Mouse (Mus musculus) heart, embryonic 16.5 days (tissue): ENCODE results near the gene Plbd1. TPM values are rescaled to one million over a fixed set of nuclear protein-coding genes. Genes with fewer than 3 reads are reported as not detected.
A peak's percentile ranks its signal among the peaks of the same experiment; 100 is the strongest.

Source experiments
- ATAC-seq: fragments of 200-750 bp; cut with Nextera tagmentation; replicated peaks from 2 replicates; pipeline ENCODE4 v1.8.0; 2017; ENCODE audit warnings: moderate number of reproducible peaks; ENCODE audit not compliant: insufficient read depth, low FRiP score; ENCODE audit errors: extremely low read depth
- H3K27ac ChIP-seq: fragments of 300-500 bp; sonication (generic); 2 replicates; pipeline ENCODE4 v1.5.1; 2014; ENCODE audit warnings: mild to moderate bottlenecking, low read length, control low read depth, moderate library complexity
- H3K27me3 ChIP-seq: fragments of 300-500 bp; sonication (generic); 2 replicates; pipeline ENCODE4 v1.6.1; 2014; ENCODE audit warnings: low read length, mixed read lengths; ENCODE audit not compliant: control insufficient read depth, insufficient read depth
- H3K36me3 ChIP-seq: fragments of 300-500 bp; sonication (generic); 2 replicates; pipeline ENCODE4 v1.6.1; 2014; ENCODE audit not compliant: control insufficient read depth, insufficient read depth
- H3K4me1 ChIP-seq: fragments of 300-500 bp; sonication (generic); 2 replicates; pipeline ENCODE4 v1.6.1; 2014; ENCODE audit warnings: low read length, mixed read lengths; ENCODE audit not compliant: control insufficient read depth, insufficient read depth
- H3K4me2 ChIP-seq: fragments of 300-500 bp; sonication (generic); 2 replicates; pipeline ENCODE4 v1.6.1; 2014; ENCODE audit warnings: low read depth, mild to moderate bottlenecking, control low read depth, low read length
- H3K4me3 ChIP-seq: fragments of 300-500 bp; sonication (generic); 2 replicates; pipeline ENCODE4 v1.5.1; 2014; ENCODE audit warnings: mild to moderate bottlenecking, control low read depth, low read length
- H3K9ac ChIP-seq: fragments of 300-500 bp; sonication (generic); 2 replicates; pipeline ENCODE4 v1.6.1; 2014; ENCODE audit warnings: low read length, control low read depth
- H3K9me3 ChIP-seq: fragments of 300-500 bp; sonication (generic); replicated peaks from 2 replicates; pipeline ENCODE4 v1.6.1; 2016; ENCODE audit warnings: low read length; ENCODE audit not compliant: control insufficient read depth
- WGBS: fragments of 180-500 bp; shearing (Covaris S2); extraction: QIAGEN DNeasy Blood & Tissue Kit; methylation state at CpG from one replicate; pipeline ENCODE4 v1.1.7; 2014; 5-methylcytosine and 5-hydroxymethylcytosine counted together
- polyA plus RNA-seq: library from polyadenylated mRNA; unstranded; fragments of >200 nt; fragmentation: Nextera tagmentation; extraction: Ambion mirVana; gene quantifications from 2 replicates; pipeline ENCODE4 v1.2.1, GENCODE M21; 2015

The Plbd1 gene
- polyA plus RNA-seq, 1 experiment from 2014 or later = 7.1 TPM

DNA sequence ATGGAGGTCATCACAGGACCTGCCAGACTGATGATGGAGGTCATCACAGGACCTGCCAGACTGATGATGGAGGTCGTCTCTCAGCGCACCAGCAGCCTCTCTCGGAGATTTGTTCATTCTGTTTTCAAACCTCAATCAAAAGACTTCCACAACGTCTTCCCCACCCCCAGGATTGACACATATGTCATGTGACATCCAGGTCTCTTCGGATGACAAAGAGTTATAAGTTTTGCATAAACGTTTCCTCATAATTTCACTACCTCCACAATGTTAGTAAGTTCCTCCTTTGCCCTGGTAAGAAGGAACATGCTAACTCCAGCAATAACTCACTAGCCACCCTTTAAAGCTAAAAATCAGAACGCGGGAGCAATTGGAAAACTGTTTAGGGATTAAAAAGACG, 2.5 kb downstream of the Plbd1 start:
- no peaks in the 10 kb centered on the region for H3K9me3 ChIP-seq
- no peak overlapping the region for H3K27ac ChIP-seq
- peaks cover 14% of the 10 kb centered on the region for H3K27me3 ChIP-seq
- no peaks in the 10 kb centered on the region; the same call in 1 of the 2 replicates for H3K4me1 ChIP-seq
- no peaks in the 10 kb centered on the region for H3K36me3 ChIP-seq
- H3K4me3 ChIP-seq = no peak overlapping the region
- ATAC-seq = no peak
- 87% methylated on average over 9 of the region's 9 CpGs for WGBS
- H3K4me2 ChIP-seq = no peak overlapping the region
- no peak overlapping the region for H3K9ac ChIP-seq

DNA sequence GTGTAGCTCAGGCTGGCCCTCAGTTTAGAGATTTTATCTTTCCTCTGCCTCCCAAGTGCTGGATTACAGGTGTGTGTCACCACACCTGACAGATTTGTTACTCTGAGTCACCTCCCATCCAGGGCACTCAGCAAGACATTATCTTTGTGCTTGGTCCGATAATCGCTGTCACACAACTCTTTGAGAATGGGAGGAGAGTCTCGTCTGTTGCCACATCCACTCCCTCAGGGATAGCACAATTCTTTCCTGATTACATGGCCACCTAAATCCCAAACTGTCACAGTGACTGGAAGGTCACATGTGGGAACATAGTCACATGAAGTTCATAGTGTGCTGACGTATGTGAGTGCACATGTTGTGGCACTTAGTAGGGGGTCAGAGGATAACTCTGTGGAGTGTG, 3.4 kb downstream of the Plbd1 start:
- WGBS = 66% methylated on average over 4 of the region's 4 CpGs
- Histone ChIP-seq H3K9me3 (no peaks in the 10 kb centered on the region), H3K9ac (no peak overlapping the region), H3K27me3 (peaks cover 14% of the 10 kb centered on the region), H3K4me3 (no peak overlapping the region), H3K4me2 (no peak overlapping the region), H3K4me1 (no peaks in the 10 kb centered on the region; the same call in 1 of the 2 replicates), H3K27ac (no peak overlapping the region), H3K36me3 (no peaks in the 10 kb centered on the region)
- ATAC-seq = no peak

DNA sequence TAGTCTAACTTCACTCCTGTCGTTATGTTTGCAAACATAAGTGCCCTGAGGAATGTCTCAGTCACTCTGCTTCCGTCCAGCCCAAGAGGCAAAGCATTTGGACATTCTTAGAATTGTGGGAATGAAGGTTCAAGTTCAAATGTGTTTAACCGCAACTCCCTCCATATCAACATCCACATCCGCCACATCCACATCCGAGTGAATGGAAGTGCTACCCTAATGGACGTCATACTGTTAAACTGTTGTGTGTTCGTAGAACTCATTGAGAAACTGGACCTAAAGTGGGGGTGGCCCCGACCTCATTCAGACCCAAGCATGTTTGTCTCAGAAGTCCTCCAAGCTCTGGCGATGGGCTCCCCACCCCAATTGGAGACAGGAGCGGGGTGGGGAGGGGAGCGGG, 5.9 kb downstream of the Plbd1 start:
- 59% methylated on average over 11 of the region's 11 CpGs for WGBS
- peaks cover 5% of the 10 kb centered on the region for H3K4me1 ChIP-seq
- H3K9ac ChIP-seq = no peak overlapping the region
- no peak for ATAC-seq
- peak overlapping the region; percentile 31; the same call in 1 of the 2 replicates for H3K4me2 ChIP-seq
- no peak overlapping the region for H3K27ac ChIP-seq
- no peaks in the 10 kb centered on the region for H3K36me3 ChIP-seq
- 0 out of 2 replicates have a peak overlapping the region, but pooled peaks have one; percentile 0 for H3K4me3 ChIP-seq
- no peaks in the 10 kb centered on the region for H3K9me3 ChIP-seq
- no peaks in the 10 kb centered on the region for H3K27me3 ChIP-seq

DNA sequence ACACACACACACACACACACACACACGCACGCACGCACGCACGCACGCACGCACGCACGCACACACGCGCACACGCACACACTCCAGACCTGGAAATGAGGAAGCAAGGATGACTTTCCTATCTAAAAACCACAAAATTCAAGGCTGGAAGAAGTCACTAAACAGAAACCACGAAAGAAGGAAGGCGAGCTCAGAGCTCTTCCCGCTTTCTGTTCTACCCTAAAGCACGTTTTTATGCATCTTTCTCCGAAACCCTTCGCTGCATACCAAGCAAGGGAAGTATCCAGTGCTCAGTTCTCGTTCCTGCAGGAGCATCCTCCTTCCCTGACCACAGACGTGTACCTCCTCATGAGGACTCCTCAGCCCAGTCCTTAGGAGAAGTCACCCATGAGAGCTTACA, 7.3 kb downstream of the Plbd1 start:
- H3K4me3 ChIP-seq = no peak overlapping the region
- WGBS = 84% methylated on average over 20 of the region's 20 CpGs
- H3K9me3 ChIP-seq = no peaks in the 10 kb centered on the region
- no peak overlapping the region for H3K27ac ChIP-seq
- ATAC-seq = no peak
- no peaks in the 10 kb centered on the region for H3K36me3 ChIP-seq
- H3K9ac ChIP-seq = no peak overlapping the region
- peaks cover 5% of the 10 kb centered on the region for H3K4me1 ChIP-seq
- no peaks in the 10 kb centered on the region for H3K27me3 ChIP-seq
- no peak overlapping the region for H3K4me2 ChIP-seq

DNA sequence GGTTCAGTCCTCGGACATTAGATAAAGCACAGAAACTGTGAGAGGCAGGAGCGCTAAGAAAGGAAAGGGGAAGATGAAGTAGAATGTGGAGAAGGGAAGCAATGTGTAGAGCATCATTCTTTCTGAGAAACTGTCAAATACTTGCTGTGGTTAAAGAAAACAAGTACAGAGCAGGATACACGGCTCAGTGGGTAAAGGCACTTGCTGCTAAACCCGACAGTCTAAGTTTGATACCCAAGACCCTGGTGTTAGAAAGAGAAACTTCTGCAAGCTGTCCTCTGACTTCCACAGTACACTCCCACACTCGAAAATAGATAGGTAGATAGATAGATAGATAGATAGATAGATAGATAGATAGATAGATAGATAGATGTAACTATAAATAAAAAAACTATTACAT, 8.4 kb downstream of the Plbd1 start:
- 43% methylated on average over 5 of the region's 5 CpGs for WGBS
- Histone ChIP-seq H3K9me3 (no peaks in the 10 kb centered on the region), H3K9ac (no peak overlapping the region), H3K27me3 (no peaks in the 10 kb centered on the region), H3K4me3 (no peak overlapping the region), H3K27ac (no peak overlapping the region), H3K4me2 (no peak overlapping the region), H3K4me1 (peaks cover 5% of the 10 kb centered on the region), H3K36me3 (no peaks in the 10 kb centered on the region)
- ATAC-seq = no peak

DNA sequence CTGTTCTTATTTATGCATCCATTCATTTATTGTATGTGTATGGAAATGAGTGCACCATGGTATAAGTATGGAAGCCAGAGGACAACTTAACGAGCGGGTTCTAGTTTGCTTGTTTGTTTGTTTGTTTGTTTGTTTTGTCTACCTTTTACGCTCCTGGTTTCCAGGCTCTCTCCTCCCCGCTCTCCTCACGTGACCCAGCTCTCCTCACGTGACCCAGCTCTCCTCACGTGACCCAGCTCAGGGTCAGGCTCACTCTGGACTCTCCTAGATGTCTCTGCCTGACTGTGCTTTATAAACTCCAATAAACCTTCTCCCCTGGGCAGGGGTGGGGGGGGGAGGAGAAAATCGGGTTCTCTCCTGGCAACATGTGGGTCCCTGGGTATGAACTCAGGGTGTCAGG, 11.1 kb downstream of the Plbd1 start:
- no peaks in the 10 kb centered on the region for H3K27me3 ChIP-seq
- no peak overlapping the region for H3K27ac ChIP-seq
- H3K4me1 ChIP-seq = peaks cover 5% of the 10 kb centered on the region
- H3K9me3 ChIP-seq = no peaks in the 10 kb centered on the region
- H3K4me2 ChIP-seq = no peak overlapping the region
- H3K4me3 ChIP-seq = no peak overlapping the region
- no peaks in the 10 kb centered on the region for H3K36me3 ChIP-seq
- no peak for ATAC-seq
- no peak overlapping the region for H3K9ac ChIP-seq
- WGBS = 89% methylated on average over 8 of the region's 8 CpGs

DNA sequence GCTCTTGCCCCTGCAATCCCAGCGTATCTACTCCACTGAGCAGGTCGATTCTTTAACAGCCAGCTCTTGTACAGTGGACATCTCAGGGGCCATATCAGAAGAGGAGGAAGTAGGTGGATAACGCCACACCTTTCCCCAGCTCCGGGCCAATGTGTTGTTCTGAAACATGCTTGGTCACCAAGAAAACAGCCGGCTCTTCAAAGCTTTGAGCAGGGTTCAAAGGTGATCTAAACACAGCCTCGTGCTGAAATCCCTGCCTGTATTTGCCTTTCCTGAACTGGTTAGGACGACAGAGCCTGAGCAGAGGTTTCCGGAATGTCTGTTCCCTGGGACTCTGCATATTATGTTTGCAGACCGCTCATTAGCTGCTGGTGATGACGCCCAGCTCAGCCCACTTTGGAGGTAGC, 14.3 kb downstream of the Plbd1 start:
- H3K27me3 ChIP-seq = no peaks in the 10 kb centered on the region
- no peak overlapping the region for H3K9ac ChIP-seq
- ATAC-seq = no peak
- H3K4me3 ChIP-seq = no peak overlapping the region
- peaks cover under 1% of the 10 kb centered on the region; the same call in 1 of the 2 replicates for H3K4me1 ChIP-seq
- WGBS = 65% methylated on average over 10 of the region's 10 CpGs
- peaks cover 5% of the 10 kb centered on the region for H3K9me3 ChIP-seq
- no peak overlapping the region for H3K27ac ChIP-seq
- no peak overlapping the region for H3K4me2 ChIP-seq
- no peaks in the 10 kb centered on the region for H3K36me3 ChIP-seq

DNA sequence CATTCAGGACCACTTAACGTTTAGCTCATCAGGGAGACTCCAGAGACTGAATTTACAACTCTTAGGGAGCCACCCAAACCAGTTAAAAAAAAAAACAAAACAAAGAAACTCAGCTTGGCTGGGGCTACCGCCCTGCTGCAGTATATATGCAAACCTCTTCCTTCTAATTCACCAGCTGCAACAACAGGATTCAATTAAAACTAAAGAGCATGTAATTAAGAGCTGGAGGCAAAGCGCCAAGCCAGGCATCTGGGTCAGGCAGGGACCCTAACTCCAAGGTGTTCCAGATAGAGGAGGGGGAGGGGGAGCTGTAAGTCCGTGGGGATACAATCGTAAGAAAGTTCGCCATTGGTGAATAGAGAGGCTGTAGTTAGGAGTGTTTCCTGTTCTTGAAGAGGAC, 15.5 kb downstream of the Plbd1 start:
- WGBS = 58% methylated on average over 6 of the region's 6 CpGs
- Histone ChIP-seq H3K4me1 (no peaks in the 10 kb centered on the region), H3K9ac (no peak overlapping the region), H3K4me3 (no peak overlapping the region), H3K27me3 (no peaks in the 10 kb centered on the region), H3K4me2 (no peak overlapping the region), H3K27ac (no peak overlapping the region), H3K36me3 (no peaks in the 10 kb centered on the region), H3K9me3 (peaks cover 5% of the 10 kb centered on the region)
- no peak for ATAC-seq

DNA sequence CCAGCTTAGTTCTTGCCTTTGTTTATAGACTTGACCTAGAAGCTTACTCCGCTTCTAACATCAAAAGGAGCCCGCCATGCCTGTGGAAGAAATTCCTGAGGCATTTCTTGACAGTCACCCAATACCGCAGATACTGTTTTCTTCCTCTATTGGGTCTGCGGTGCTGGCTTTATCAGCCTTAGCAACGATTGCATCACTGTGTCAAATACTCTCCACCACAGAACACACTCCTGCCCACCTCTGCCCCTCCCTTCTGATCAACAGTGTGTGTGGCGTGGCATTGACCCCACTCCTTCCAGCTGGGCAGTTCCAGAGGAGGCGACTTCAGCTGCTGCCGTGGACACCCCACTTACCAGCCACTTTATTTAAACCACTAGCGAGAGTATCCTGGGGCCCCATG, 16.0 kb downstream of the Plbd1 start:
- 53% methylated on average over 9 of the region's 9 CpGs for WGBS
- H3K27me3 ChIP-seq = no peaks in the 10 kb centered on the region

DNA sequence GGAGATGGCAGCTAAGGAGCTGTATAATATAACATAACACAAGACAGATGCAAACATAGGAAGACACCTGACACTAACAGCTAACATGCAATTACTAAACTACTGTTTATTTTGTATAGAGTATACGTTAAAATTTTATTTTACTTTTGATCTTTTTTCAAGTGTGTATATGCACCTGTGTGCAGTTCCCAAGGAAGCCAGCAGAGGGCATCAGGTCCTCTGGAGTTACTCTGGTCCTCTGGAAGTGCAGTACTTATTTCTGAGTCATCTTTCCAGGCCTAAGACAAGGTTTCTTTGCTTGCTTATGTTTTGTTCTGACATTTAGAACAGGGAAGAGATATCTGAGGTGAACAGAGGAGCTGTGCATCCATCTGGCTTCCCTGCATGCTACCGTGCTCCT, 17.6 kb downstream of the Plbd1 start:
- no peak overlapping the region for H3K4me3 ChIP-seq
- H3K9me3 ChIP-seq = peaks cover 5% of the 10 kb centered on the region
- no peak overlapping the region for H3K27ac ChIP-seq
- H3K4me1 ChIP-seq = no peaks in the 10 kb centered on the region
- H3K36me3 ChIP-seq = no peaks in the 10 kb centered on the region
- no peaks in the 10 kb centered on the region for H3K27me3 ChIP-seq
- H3K9ac ChIP-seq = no peak overlapping the region
- H3K4me2 ChIP-seq = no peak overlapping the region
- WGBS = 82% methylated on average over 2 of the region's 2 CpGs
- no peak for ATAC-seq

More for the DNA sequence above, 16.0 kb downstream of the Plbd1 start:
- H3K4me3 ChIP-seq = no peak overlapping the region
- H3K27ac ChIP-seq = no peak overlapping the region
- no peak for ATAC-seq
- no peak overlapping the region for H3K4me2 ChIP-seq
- H3K4me1 ChIP-seq = no peaks in the 10 kb centered on the region
- no peaks in the 10 kb centered on the region for H3K36me3 ChIP-seq
- H3K9ac ChIP-seq = no peak overlapping the region
- H3K9me3 ChIP-seq = peaks cover 5% of the 10 kb centered on the region
